Mouse (Mus musculus) CD4-positive helper T cell, adult 2 months (primary cell): ENCODE results near the gene Cdc42bpb.

Experiments used
- DNase-seq: peaks from one replicate; pipeline ENCODE4 v3.0.0-alpha.2; 2012; ENCODE audit warnings: low read depth, missing footprints, low spot score

The Cdc42bpb gene

DNA sequence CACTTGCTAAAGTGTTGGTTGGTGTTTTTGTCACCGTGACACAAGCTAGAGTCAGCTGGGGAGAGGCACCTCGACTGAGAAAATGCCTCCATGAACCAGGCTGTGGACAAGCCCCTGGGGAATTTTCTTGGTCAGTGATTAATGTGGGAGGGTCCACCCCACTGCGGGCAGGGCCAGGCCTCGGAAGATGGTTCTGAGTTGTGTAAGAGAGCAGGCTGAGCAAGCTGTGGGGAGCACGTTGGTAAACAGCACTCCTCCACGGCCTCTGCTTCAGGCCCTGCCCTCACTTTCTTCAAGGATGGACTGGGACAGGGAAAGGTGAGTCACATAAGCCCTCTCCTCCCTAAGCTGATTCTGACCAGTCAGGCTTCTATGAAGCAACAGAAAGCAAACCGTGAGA is 36.8 kb downstream of the Cdc42bpb start:
- no peak for DNase-seq

DNA sequence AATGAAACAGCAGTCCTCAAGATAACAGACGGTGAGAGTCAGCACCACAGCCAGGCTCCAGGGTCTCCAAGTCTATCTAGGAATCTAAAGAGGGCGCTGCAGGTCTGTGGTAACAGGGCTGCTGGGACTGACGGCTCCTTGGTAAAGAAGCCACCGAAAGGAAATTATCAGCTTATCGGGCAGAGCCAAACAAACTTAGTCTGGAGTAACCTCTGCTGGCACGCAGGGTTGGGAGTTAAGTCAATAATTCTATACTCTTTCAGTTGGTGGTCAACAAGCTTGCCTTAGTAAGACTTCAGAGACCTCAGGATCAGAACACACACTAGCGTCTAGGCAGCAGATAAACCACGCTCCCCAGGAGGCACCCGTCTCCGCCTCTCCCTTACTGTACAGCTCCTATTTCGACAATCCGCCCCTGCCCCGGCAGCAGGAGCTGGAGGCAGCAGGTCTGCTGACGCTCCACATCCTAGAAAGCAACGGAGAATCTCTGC is 39.6 kb downstream of the Cdc42bpb start:
- DNase-seq: no peak

DNA sequence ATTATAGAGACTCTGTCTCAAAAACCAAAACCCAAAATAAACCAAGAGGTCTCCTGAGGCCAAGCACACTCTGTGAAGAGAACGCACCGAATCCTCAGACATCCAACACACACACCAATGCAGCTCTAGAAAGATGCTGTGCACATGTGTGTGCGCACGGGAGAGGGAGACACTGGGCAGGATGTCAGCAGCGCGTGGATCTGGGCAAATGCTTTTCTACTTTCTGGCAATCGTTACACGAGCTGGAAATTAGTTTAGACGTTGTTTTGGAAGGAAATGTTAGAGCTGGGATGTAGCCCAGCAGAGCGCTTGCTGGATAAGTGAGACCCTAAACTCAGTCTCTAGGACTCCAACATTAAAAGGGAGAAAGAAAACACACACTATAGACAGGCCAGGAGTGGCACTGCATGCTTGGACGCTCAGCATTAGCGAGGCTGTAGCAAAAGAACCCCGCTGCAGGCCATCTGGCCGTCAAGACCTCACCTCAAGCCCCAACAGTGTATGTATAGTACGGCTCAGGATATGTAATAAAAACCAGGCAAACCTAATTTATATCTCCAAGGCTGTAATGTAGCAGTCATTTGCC is 44.4 kb downstream of the Cdc42bpb start:
- DNase-seq: no peak

DNA sequence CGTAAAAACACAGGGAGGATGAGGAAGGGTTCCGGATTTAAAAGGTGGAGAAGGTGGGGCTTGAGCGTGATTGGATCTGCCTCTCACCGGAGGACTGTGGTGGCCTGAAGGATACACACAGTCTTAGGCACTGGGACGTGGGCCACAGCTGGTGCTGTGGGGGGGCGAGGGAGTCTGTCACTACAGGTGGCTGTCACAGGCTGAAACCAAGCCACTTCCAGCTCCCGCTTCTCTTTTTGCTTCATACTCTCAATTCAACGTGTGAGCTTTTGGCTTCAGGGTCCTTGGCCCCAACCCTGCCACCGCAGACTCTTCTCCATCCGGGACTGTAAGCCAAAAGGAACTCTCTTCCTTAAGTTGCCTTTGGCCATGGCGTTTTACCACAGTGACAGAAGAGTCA is 45.1 kb downstream of the Cdc42bpb start:
- DNase-seq: no peak

DNA sequence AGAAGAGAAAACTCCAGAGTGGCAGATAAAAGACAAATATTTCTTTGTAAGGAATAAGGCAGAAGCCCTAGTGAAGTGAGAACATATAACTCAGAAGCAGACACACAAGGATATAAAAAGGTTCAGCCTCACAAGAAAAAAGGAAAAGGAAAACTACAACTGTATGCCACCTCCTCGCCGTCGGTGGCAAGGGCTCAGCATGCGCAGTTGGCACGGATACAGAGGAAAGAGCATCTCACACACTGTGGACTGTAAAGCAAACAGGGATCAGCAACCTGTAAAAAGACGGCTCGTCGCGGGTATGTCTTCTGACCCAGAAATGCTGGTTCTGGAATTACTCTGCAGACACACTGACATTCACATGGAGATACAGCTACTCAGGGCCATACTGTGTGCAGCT is 45.9 kb downstream of the Cdc42bpb start:
- DNase-seq: no peak

DNA sequence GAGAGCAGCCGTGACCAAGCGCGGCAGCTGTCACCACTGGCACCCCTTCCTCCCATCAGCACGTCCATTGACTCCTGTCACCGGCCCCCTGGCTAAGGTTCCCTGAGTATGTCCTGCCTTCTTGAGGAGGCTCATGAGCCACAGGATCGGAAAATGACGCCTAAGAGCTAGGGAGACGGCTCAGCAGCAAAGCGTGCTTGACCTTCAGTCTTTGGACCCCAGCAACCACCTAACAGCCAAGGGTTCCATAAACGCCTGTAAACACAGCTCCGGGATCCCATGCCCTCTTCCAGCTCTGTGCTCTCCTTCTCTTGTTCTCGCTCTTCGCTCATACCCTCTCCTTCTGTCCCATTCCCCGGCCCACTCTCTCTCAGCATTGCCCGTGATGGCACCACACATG is 48.2 kb downstream of the Cdc42bpb start:
- no peak for DNase-seq

DNA sequence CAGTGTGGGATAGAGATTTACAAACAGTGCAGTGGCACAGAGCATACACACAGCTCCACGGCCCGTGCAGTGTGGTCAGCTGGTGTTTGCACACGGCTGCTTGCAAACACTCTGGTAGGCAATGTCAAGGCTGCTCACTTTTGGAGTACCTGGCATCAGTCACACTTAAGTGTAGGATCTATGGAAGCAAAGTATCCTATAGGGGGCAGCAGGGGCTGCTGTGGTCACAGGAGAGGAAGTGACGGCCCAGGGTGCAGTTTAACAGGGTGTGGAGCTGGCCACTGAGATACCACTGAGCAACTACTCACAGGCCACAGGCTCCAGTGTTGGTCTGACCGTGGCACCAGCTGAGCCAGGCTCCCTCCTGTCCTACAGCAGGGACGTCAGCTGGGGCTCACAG is 49.2 kb downstream of the Cdc42bpb start:
- no peak for DNase-seq

DNA sequence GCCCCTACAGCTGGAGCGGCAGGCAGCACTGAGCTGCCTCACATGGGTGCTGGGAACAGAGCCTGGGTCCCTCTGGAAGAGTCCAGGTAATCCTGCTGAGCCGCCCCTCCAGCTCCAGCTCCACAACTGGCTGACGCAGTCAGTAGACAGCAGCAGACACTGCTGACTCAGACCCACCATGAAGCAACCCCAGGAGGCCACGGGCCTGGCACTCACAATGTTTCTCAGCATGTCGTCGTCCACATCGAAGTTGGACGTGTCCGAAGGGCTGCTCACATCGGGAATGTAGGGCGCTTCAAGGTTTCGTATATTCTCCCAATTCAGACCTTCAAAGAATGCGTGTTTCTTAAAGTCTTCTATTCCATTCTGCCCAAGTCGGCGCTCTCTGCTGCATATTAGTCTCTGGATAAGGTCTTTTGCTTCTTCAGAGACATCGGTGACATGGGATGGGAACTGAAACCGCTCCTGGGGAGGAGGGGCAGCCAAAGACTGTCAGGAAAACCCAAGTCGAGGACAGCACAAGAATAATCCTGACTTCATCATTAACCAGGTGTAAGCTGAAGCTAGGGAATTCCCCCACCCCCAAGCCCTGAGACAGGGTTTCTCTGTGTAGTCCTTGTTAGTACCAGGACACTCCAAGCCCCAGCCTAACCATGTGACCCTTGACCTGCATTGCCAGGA is 51.6 kb downstream of the Cdc42bpb start:
- no peak for DNase-seq

DNA sequence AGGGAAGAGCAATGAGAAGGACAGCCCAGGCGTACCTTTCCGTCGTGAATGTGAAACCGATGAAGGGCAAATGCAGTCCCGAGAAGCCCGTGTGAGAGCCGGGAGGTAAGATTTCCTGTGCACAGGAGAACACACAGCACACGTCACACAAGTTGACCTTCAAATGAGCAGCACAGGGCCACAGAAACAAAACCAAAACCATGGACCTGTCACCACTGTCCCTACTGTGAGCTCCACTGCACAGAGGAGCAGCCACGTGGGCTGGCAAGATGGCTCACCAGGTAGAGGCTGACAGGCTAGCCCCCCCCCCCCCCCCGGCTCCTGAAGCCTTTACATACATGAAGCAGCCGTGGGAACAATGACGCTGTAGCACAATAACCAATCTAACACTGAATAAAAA is 52.6 kb downstream of the Cdc42bpb start:
- DNase-seq: no peak

DNA sequence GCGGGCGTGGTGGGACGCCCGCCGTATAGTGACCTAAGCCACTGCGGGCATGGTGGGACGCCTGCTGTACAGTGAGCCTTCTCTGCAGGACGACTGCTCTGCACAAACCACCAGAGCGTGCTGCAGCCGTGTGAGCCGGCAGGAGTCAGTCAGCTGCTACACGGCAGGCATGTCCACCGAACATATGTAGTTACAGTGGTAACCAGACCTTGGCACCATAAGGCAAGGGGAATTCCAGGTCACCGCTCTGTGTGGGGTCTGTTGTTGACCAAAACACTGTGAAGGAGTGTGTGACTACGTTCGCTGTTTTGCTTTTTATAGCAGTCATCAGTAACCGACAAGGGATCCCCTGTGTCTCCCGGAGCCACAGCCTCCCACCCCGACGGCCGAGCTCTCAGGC is 53.0 kb downstream of the Cdc42bpb start:
- DNase-seq: no peak

DNA sequence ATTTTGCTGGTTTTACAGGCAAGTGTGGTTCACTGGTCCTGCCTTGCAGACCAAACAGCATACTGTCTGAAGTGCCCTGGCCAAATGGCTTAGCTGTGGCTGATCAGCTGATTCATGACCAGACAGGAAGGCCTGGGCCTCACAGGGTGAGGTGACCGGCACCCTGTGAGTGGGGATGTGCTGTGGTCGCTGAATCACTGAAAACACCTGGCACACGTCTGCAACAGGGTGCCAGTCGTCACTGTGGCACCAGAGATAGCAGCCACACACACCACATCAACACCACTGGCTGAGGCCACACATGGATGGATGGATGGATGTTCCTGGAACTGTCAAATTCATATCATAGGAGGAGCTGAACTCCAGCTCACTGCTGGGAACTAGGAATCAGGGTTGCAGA is 54.1 kb downstream of the Cdc42bpb start:
- no peak for DNase-seq

DNA sequence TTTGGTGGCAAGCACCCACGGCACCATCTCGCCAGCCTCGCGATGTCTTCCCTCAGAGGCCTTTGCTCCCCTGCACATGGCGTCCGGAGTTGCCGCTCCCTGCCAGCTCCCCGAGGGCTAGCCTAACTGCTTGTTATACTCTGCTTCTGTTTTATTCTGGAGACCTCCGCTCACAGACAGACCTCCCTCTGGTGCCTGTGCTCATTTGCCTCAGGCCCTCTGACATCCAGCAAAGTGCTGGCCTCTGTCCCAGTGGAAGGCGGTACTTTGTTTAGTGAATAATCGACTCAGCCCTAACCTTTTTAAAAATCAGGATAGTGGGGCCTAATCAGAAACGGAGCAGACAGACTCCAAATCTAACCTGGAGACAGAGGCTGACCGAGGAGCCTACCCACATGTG is 55.7 kb downstream of the Cdc42bpb start:
- DNase-seq: no peak

DNA sequence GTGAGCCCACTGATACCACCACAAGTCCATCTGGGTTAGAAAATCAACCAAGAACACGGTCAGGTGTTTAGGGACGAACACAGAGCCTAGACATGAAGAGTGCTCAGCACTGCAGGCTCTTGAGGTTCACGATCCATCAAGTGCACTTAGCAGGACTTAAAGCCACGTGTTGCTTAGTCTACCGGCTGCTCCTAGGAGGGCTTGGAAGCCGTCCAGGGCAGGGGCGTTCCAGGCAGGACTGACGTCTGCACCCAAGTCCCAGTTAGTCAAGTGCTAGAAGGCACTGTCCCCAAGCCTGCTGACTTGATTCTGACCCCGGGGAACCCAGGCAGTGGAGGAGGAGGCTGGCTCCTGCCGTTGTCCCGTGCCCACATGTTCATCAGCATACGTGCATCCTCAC is 57.0 kb downstream of the Cdc42bpb start:
- no peak for DNase-seq

DNA sequence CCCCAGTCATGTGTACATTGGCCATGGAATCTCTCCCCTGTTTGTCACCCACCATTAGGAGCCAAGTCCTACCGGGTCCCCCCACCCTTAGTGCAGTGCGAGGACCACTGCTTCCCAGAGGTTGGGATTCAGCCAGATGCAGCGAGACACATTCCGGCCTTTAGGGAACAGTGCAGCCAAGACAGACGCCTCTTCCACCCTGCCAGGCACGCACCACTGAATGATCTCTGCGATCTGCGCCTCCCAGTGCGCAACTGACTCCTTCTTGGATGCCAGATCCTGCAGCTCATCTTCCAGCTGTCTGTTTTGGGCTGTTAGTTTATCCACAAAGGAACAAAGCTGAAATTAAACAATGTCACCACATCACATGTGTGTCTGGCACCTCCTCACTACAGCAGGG is 59.8 kb downstream of the Cdc42bpb start:
- no peak for DNase-seq

DNA sequence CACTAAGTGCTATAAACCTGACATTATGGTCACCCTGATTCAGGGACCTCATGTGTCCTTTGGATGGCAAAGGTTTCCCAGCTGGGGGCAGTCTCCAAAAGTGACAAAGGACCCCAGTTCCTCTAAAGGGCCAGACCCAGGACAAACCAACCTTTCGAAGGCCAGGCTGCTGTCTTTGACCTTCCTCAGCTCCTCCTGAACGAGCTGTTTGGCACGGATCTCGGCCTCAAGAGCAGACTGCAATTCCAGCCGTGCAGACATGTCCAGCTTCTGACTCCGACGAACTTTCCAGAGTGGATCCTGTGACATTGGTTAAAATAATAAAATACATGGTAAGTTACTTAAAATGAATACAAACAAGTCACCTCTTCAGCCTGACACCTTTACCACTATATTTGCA is 63.2 kb downstream of the Cdc42bpb start:
- no peak for DNase-seq

DNA sequence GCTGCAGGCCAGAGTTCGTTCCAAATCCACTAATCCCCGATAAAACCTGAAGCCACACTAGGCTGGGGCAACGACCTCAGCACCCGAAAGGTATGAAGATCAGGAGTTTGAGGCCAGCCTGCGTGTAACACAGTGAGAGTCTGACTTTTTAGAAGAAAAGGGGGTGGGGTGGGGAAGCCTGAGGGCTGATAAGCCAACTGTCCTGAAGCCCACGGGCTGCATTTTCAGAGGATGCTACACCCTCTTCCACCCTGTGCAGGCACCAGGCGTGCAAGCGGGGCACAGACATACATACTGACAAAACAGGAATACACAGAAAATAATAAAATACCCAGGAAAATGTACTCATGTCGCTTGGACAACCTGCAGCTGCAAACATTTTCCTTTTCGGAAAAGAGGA is 65.7 kb downstream of the Cdc42bpb start:
- no peak for DNase-seq

DNA sequence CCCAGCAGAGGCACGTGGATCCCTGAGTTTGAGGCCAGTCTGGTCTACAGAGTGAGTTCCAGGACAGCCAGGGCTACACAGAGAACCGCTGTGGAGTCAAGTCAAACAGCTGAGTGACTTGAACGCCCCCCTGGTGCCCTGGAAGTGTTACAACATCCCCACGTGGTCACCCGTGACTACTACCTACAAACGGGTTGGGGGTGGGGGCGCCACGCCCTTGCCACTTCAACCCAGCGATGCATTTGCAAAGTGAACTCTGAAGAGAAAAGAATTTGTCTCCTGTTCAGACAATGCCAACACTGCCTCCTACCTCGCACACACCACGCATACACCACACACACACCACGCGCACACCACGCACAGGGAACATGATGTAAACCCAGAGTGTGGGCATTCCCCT is 67.6 kb downstream of the Cdc42bpb start:
- DNase-seq: no peak

DNA sequence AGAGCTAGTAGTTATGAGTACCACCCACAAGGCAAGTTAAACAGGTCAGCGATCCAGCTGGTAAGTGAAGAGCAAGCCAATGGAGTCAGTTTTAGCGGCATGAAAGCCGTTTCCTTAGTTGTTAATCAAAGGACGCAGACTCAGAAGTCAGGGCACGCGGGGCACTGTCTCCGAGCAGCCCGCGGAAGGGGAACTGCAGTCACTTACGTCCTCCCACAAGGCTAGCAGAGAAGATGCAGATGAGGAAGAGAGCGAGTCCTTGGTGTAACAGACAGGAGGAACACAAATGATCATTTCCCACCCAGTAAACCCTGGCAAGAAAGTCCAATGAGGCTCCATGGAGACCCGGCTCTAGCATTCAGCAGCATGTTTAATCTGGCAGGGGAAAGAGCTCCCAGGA is 68.3 kb downstream of the Cdc42bpb start:
- no peak for DNase-seq

DNA sequence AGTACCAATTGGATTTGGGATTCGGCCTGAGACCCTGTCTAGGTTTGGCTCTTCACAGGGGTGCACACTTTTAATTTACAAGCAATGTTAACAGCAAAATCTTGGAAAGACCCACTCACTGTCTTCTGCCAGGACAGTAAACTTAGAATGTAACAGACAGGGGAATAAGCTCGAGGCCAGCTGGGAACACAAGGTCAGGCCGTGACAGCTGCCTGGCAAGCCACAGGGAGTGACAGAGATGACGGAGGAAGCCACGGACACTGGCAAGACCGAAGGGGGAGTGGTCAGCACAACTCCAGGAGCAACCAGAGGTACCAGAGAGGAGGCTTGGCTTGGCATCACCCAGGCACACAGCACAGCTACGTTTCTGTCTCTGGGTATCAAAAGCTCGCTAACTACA is 70.7 kb downstream of the Cdc42bpb start:
- no peak for DNase-seq

DNA sequence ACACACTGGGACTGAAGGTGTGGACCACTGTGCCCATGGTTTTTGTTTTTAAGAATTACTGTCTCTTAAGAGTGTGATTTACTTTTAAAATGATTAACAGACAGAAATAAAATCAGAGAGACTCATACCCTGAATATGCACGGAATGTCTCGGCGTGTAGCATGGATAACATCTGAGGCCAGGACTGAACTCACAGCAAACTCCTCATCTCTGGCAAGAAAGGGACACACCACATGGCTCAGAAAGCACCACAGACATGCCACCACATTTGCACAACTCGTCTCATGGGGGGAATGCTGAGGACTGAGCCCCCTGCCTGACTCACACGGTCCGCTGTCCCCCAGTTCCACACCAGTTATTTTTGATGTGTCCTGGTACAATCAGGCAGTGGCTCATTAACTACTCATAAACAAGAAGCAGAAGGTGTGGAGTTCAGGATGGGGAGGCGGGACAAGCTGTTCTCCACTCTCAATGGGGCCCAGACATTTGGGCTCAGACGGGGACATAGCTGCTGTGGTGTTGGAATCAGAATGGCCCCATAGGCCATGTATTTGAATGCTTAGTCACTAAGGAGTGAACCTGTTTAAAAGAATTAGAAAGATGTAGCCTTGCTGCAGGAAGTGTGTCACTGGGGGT is 73.7 kb downstream of the Cdc42bpb start:
- DNase-seq: no peak

DNA sequence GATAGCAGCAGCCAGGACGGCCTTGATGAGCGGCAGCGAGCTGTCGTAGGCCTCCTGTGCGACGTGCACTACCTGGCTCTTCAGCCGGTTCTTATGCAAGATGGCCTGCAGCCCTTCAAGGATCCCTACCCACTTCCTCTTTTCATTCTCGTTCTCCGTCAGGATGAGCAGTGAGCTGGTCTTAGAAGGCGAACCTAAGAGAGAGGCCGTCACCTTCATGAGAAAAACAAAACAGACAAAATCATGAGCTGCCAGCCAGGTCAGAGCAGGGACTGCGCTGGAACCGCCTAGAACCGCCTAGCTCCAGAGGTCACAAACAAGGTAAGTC is 75.5 kb downstream of the Cdc42bpb start:
- no peak for DNase-seq

DNA sequence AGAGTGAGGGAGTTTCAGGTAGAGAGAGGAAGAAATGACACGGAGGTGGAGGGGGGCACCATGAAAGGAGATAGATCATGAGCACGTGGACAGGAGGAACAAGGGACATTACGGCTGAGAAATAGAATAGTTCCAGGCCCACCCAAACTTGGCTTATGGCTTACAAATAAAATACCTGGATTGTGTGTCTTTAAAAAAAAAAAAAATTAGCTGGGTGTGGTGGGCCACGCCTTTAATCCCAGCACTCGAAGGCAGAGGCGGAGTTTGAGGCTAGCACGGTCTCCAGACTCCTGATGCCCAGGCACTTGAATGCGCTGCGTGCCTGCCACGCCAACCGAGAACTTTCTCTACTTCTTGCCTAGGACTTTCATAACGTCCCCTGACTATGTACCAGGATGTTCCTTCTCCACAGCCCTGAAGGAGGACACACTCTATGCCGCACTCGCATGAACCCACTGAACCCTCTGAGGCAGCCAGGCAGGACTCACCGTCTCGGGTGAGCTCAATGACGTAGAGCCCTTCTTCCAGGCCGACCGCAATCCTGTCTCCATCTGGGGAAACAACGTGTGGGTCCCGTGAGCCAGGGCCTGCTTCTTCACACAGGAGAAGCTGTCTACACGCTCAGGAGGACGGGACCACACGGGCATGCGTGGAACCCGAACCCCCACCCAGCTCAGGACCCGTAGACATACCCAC is 76.0 kb downstream of the Cdc42bpb start:
- no peak for DNase-seq

DNA sequence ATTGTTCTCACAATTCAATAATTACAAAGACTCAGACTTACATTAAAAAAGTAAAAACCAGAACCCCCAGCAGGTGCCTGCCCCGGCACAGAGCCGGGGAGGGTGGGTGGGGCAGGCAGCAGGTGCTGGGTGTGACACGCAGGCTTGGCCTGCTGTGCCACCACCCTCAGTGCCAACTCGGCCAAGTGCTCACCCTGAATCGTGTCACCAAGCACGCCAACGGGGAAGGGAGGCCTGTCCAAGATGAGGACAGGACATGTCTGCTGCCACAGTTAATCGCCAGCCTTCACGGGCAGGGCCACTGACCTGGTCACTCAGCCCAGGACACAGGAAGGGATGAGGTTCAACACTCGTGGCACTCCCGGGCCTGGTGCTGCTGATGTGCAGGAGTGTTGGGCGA is 84.5 kb downstream of the Cdc42bpb start:
- no peak for DNase-seq
